Mouse (Mus musculus) c-Kit-positive CD71-positive TER-119-negative erythroid progenitor cells, embryonic 14.5 days (primary cell): ENCODE measurements around the gene Zfp661.
"Not testable (repeated sequence)": the region's sequence is repeated elsewhere in the genome, so short reads cannot be mapped to it uniquely, and the experiment has no call there.

Experiments
- DNase-seq: peaks from one replicate; pipeline ENCODE4 v3.0.0-alpha.2; 2013; ENCODE audit warnings: low read depth

Zfp661 gene

DNA sequence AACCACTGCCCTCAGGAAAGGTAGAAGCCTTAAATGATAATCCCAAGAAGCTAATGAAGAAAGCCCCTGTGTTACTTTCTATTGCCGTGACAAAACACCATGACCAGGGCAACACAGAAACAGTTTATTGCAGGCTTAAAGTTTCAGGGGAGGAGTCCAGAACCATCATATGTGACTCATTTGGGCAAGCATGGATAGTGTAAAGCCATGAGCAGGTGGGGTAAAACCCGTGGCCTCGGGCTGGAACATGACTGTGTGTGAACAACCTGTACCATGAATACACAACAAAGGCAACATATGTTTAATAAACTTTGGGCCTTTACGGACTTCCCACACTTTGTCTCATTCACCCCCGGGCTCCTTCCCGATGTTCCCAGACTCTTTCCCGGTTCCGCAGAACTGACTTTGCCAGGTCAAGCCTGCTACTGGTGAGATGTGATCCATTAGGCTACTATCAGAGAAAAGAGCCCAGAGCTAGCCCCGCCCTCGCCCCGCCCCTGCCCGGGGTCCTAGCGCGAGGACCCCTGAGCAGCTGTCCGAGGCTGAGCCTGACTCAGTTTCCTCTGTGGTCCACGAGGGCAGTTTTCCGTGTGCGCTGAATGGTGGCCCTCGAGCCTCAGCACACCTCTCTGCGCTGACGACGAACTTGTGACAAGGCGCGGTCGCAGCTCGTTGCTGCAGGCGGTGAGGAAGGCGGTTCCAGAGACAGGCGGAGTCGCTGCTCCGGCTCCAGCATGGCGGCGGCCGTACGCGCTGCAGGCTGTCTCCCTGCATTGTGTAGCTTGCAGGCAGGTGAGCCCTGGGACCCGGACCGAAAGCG is at the start of gene Zfp661, which contains the start of gene Mrps5:
Zfp661 (minus strand) TSS at position 401 of the 820 bp plus-strand sequence.
Mrps5 (plus strand) TSS at position 529 of the 820 bp plus-strand sequence.
- peak; percentile 62 for DNase-seq

DNA sequence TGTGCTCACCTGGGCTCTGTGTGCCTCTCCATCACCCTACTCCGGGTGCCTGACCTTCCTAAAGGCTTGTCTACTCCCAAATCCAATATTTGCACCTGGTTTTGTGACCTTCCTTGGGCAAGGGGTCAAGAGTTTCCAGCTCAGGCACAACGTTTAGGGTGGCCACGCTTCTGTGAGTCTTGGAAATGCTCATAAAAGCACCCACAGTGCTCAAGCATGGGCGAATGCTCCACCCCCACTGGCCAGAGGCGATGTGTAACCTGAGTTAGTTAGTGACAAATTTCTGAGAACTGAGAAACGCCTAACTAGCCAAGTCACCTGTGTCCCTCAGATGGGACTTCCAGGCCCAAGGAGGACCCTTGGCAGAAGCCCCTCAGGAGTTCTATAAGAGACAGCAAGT is 48.7 kb upstream of the Zfp661 start:
- DNase-seq, result no peak

DNA sequence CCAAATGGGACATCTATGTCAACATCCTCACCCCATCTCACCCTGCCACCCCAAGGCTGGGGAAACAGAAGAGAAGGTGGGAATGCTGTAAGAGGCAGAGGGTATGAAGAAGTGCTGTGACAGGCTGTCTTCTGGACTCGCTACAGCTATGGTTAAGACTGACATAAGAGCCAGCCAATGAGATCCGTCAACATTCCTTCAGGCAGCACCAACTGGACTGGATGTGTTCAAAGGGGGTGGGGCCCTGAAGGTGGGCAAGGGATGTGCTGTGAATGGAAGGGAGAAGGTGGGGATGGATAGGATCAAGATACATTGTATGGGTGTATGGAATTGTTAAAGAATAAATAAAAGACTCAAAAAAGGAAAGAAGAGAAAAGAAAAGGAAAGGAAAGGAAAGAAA is 45.7 kb upstream of the Zfp661 start:
- no peak for DNase-seq

GRCm38 (mm10) chr2:127627990-127628570 is 41.2 kb upstream of the Zfp661 start:
- no peak for DNase-seq

DNA sequence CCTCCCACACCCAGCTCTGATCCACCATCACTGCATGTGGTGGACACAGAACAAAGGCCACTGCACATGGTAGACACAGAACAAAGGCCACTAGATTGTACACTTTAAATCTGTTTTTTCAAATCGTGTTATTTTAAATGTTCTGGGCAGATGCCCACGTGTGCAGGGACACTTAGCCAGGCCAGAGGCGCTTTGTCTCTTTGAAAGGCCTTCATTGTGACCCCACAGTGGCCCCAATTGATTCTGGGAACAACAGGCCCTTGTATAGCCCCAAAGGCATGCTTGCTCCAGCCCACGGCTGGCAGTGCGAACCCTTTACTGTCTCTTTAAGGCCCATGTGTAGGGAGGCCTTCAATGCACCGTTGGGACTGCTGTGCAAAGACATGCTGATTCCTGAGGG is 40.5 kb upstream of the Zfp661 start:
- DNase-seq, result no peak

DNA sequence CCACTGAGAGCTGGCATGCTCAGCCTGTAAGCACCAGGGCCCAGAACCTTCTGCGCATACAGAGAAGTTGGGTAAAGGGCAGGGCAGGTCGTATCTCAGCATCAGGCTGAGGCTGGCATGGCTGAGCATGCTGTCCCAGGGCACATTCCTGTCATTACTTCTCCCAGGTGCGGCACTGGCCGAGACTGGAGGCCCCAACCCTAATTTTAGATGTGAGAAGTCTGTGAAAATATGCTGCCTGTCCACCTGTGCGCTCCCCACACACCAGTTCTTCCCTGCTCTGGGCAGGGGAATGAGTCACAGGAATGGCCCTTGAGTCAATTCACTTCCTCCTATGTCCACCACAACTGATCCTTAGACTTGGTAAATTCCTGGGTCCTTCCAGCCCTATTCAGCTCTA is 38.8 kb upstream of the Zfp661 start:
- no peak for DNase-seq

- DNase-seq, result no peak
These were observed 37.9 kb upstream of the Zfp661 start for GRCm38 (mm10) chr2:127624786-127625185.

GRCm38 (mm10) chr2:127622065-127622464 is 35.2 kb upstream of the Zfp661 start:
- DNase-seq, result no peak

DNA sequence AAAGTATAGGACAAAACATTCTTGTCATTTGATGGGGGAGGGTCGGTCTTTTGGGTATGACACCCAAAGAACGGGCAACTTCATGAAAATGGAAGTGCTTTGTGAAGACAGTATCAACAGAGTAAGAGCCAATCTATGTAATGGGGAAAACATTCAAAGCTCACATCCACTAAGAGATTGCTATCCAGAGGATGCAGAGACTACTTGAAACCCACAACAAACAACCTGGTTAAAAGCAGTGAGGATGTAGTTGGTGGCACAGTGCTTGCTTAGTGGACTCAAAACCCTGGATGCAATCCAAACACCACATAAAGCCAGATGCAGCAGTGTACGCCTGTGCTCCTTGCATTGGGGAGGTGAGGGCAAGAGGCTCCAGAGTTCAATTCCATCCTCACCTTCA is 32.4 kb upstream of the Zfp661 start:
- DNase-seq, result no peak

GRCm38 (mm10) chr2:127612288-127612687 is 25.4 kb upstream of the Zfp661 start:
- no peak for DNase-seq

- no peak for DNase-seq
These were observed 24.5 kb upstream of the Zfp661 start for GRCm38 (mm10) chr2:127611386-127611785.

DNA sequence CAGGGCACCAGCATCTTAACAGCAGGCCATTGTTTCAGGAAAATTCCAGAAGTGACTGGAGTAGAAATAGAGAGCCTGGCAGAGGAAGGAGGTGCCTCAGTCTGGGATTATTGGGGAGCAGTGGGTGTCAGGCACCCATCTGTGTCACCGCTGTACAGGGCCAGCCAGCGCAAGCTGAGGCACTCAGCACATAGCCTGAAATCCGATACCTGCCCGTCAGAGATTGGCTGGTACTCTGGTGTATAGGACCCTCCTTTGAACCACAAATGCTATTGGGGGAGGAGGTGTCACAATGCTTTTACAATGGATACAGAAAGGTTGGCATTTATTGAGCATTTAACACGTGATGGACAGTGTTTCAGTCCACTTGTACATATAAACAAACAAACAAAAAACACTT is 22.1 kb upstream of the Zfp661 start:
- no peak for DNase-seq

DNA sequence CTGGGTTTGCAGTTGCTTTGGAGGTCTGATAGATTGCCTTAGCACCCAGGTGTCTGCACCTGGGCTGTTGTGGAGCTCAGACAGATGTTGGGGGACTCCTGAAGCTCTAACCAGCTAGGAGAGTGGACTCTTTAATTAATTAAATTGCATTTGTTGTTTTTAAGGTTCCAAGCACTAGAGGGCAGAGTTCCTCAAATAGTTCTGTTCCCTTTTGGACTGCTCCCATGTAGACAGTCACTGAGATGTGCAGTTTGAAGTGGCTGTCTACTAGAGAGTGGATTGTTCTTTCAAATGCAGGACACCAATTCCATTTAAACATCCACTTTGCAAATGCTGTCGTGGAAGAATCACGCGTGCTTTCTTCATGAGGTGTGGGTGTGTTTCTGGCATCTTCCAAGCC is 21.3 kb upstream of the Zfp661 start:
- DNase-seq, result no peak

DNA sequence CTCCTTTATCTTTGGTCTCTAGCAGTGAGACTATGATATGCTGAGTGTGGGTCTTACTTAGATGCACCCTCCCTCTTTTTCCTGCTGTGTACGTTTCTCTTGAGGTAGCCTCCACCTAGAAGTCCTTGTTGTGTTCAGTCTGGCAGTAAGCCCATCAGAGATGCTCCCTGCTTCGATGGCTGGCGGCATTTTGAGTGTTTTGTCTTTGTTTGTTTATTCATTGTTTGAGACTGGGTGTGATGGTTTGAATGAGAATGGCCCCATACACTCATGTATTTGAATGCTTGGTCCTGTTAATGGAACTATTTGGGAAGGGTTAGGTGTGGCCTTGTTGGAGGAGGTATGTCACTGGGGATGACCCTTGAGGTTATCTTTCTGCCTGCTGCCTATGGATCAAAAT is 18.3 kb upstream of the Zfp661 start:
- DNase-seq, result no peak

GRCm38 (mm10) chr2:127603383-127603782 is 16.5 kb upstream of the Zfp661 start:
- not testable (repeated sequence) for DNase-seq

DNA sequence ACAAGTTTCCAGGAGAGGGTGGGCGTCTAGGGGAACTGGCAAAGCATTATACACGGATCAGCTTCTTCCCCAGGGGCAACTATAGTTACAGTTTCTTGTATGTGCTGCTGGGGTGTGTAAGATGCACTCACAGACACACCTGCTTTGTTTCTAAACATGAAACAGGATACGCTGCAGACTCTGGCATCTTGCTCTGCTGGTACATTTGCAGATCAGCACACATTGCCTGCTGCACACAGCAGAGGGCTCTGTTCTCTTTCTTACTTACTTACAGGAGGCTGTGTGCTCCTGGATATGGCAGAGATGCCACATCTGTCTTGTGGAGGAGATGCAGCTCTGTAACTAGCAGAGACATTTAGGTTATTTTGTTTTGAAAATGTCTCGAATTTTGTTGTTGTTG is 3.9 kb upstream of the Zfp661 start:
- no peak for DNase-seq

DNA sequence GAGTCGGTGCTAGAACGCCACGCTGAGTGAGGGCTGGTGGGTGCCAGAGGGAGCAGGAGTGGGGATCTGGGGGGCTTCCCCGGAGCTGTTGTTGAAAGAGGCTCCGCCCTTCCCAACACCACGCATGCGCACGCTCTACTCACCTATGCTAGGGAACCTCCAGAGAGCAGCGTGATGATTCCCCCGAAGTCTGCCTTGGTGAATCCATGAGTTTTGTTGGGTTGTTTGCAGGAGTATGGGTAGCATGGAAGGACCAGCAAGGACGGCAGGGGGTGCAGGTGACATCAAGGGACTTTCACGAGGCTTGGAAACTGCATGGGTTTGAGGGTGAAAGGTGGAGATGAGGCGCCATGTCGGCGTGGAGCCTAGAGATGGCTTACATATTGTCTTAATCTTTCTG is 3.3 kb upstream of the Zfp661 start:
- DNase-seq, result no peak

GRCm38 (mm10) chr2:127588897-127589296 is 2.0 kb upstream of the Zfp661 start:
- DNase-seq, result no peak

DNA sequence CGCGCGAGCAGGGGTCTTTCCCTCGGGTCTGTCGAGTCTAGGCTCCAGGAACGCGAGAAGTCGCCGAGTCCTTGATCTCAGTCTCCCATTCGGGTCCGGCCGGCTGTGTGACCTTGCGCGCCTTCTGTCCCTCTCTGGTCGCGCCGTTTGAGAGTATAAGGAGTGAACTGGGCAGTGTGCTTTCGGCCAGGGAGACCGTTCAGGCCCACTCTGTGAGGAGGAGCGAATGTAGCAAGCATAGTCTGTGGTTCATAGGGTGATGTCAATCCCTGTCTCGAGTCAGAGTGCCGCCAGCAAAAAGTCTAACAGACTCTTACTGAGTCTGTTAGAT is 585 bp upstream of the Zfp661 start:
- DNase-seq, result no peak

GRCm38 (mm10) chr2:127584436-127584858 is 2.4 kb downstream of the Zfp661 start:
- peak; percentile 92 for DNase-seq

- no peak for DNase-seq
These were observed 13.6 kb downstream of the Zfp661 start for GRCm38 (mm10) chr2:127573322-127573721.

- DNase-seq, result peak; percentile 55
These were observed 27.6 kb downstream of the Zfp661 start for GRCm38 (mm10) chr2:127559070-127559966.

GRCm38 (mm10) chr2:127551078-127551477 is 35.8 kb downstream of the Zfp661 start:
- DNase-seq, result no peak
